Mouse (Mus musculus): ENCODE results near the gene Cyp1a1. TPM values are rescaled to one million over a fixed set of nuclear protein-coding genes. Genes with fewer than 3 reads are reported as not detected.

Gene Cyp1a1
- polyA plus RNA-seq, 1 experiment = not detected

GRCm38 (mm10) chr9:57644944-57645893 is 42.5 kb upstream of the Cyp1a1 start:
- TF ChIP-seq FLI1 (IDR thresholded peaks at IDR 0.05; ENCODE audit: low read length) (no peak), GATA1 (IDR thresholded peaks at IDR 0.05; ENCODE audit: borderline replicate concordance, low read length) (no peak)
- Histone ChIP-seq H3K4me1 (peaks cover 74% of the 10 kb centered on the region), H3K9me3 (no peaks in the 10 kb centered on the region), H3K27me3 (replicated peaks) (no peaks in the 10 kb centered on the region), H3K4me3 (replicated peaks) (peak overlapping the region; percentile 98), H3K36me3 (replicated peaks; ENCODE audit: low read length) (peaks cover 29% of the 10 kb centered on the region)

GRCm38 (mm10) chr9:57646551-57647103 is 41.1 kb upstream of the Cyp1a1 start:
- TF ChIP-seq FLI1 (IDR thresholded peaks at IDR 0.05; ENCODE audit: low read length) = no peak
- no peak for TF ChIP-seq GATA1 (IDR thresholded peaks at IDR 0.05; ENCODE audit: borderline replicate concordance, low read length)
- no peaks in the 10 kb centered on the region for H3K27me3 ChIP-seq (replicated peaks)
- no peaks in the 10 kb centered on the region for H3K9me3 ChIP-seq
- H3K36me3 ChIP-seq (replicated peaks; ENCODE audit: low read length) = peaks cover 21% of the 10 kb centered on the region
- peak overlapping the region; percentile 83 for H3K4me3 ChIP-seq (replicated peaks)
- H3K4me1 ChIP-seq = peaks cover 74% of the 10 kb centered on the region

GRCm38 (mm10) chr9:57647286-57648108 is 40.2 kb upstream of the Cyp1a1 start:
- H3K27me3 ChIP-seq (replicated peaks) = no peaks in the 10 kb centered on the region
- H3K9me3 ChIP-seq = no peaks in the 10 kb centered on the region
- H3K36me3 ChIP-seq (replicated peaks; ENCODE audit: low read length) = peaks cover 12% of the 10 kb centered on the region
- H3K4me3 ChIP-seq (replicated peaks) = peak overlapping the region; percentile 83
- peaks cover 73% of the 10 kb centered on the region for H3K4me1 ChIP-seq
- TF ChIP-seq FLI1 (IDR thresholded peaks at IDR 0.05; ENCODE audit: low read length) (no peak), GATA1 (IDR thresholded peaks at IDR 0.05; ENCODE audit: borderline replicate concordance, low read length) (no peak)

- Histone ChIP-seq H3K4me3 (replicated peaks) (peak overlapping the region; percentile 56), H3K36me3 (replicated peaks; ENCODE audit: low read length) (no peaks in the 10 kb centered on the region), H3K27me3 (replicated peaks) (no peaks in the 10 kb centered on the region), H3K9me3 (no peaks in the 10 kb centered on the region), H3K4me1 (peaks cover 84% of the 10 kb centered on the region)
- no peak for TF ChIP-seq GATA1 (IDR thresholded peaks at IDR 0.05; ENCODE audit: borderline replicate concordance, low read length)
- no peak for TF ChIP-seq FLI1 (IDR thresholded peaks at IDR 0.05; ENCODE audit: low read length)
Observed at GRCm38 (mm10) chr9:57650130-57650785, 37.5 kb upstream of the Cyp1a1 start.

- Histone ChIP-seq H3K36me3 (replicated peaks; ENCODE audit: low read length) (no peaks in the 10 kb centered on the region), H3K4me3 (replicated peaks) (peak overlapping the region; percentile 80), H3K27me3 (replicated peaks) (no peaks in the 10 kb centered on the region), H3K9me3 (no peaks in the 10 kb centered on the region), H3K4me1 (peaks cover 87% of the 10 kb centered on the region)
- TF ChIP-seq GATA1 (IDR thresholded peaks at IDR 0.05; ENCODE audit: borderline replicate concordance, low read length) (no peak), FLI1 (IDR thresholded peaks at IDR 0.05; ENCODE audit: low read length) (no peak)
Observed at GRCm38 (mm10) chr9:57650786-57651311, 36.9 kb upstream of the Cyp1a1 start.

GRCm38 (mm10) chr9:57652351-57652750 is 35.4 kb upstream of the Cyp1a1 start:
- Histone ChIP-seq H3K9me3 (no peaks in the 10 kb centered on the region), H3K36me3 (replicated peaks; ENCODE audit: low read length) (no peaks in the 10 kb centered on the region), H3K27me3 (replicated peaks) (no peaks in the 10 kb centered on the region), H3K4me1 (peaks cover 82% of the 10 kb centered on the region), H3K4me3 (replicated peaks) (no peak overlapping the region)
- no peak for TF ChIP-seq GATA1 (IDR thresholded peaks at IDR 0.05; ENCODE audit: borderline replicate concordance, low read length)
- TF ChIP-seq FLI1 (IDR thresholded peaks at IDR 0.05; ENCODE audit: low read length) = no peak

GRCm38 (mm10) chr9:57652855-57653254 is 34.9 kb upstream of the Cyp1a1 start:
- Histone ChIP-seq H3K9me3 (no peaks in the 10 kb centered on the region), H3K4me1 (peaks cover 77% of the 10 kb centered on the region), H3K4me3 (replicated peaks) (no peak overlapping the region), H3K36me3 (replicated peaks; ENCODE audit: low read length) (no peaks in the 10 kb centered on the region), H3K27me3 (replicated peaks) (no peaks in the 10 kb centered on the region)
- no peak for TF ChIP-seq FLI1 (IDR thresholded peaks at IDR 0.05; ENCODE audit: low read length)
- no peak for TF ChIP-seq GATA1 (IDR thresholded peaks at IDR 0.05; ENCODE audit: borderline replicate concordance, low read length)

GRCm38 (mm10) chr9:57653283-57653682 is 34.4 kb upstream of the Cyp1a1 start, which contains the start of gene Csk:
Csk (minus strand) TSS chr9:57653631.
- H3K27me3 ChIP-seq (replicated peaks) = no peaks in the 10 kb centered on the region
- no peaks in the 10 kb centered on the region for H3K9me3 ChIP-seq
- H3K4me3 ChIP-seq (replicated peaks) = no peak within 1 kb of the TSS
- TF ChIP-seq GATA1 (IDR thresholded peaks at IDR 0.05; ENCODE audit: borderline replicate concordance, low read length) = no peak
- TF ChIP-seq FLI1 (IDR thresholded peaks at IDR 0.05; ENCODE audit: low read length) = no peak
- H3K36me3 ChIP-seq (replicated peaks; ENCODE audit: low read length) = no peaks in the 10 kb centered on the region
- H3K4me1 ChIP-seq = peaks cover 72% of the 10 kb centered on the region

GRCm38 (mm10) chr9:57654966-57655365 is 32.8 kb upstream of the Cyp1a1 start:
- H3K4me1 ChIP-seq = peaks cover 71% of the 10 kb centered on the region
- H3K4me3 ChIP-seq (replicated peaks) = no peak overlapping the region
- TF ChIP-seq GATA1 (IDR thresholded peaks at IDR 0.05; ENCODE audit: borderline replicate concordance, low read length) (no peak), FLI1 (IDR thresholded peaks at IDR 0.05; ENCODE audit: low read length) (no peak)
- no peaks in the 10 kb centered on the region for H3K9me3 ChIP-seq
- H3K27me3 ChIP-seq (replicated peaks) = no peaks in the 10 kb centered on the region
- no peaks in the 10 kb centered on the region for H3K36me3 ChIP-seq (replicated peaks; ENCODE audit: low read length)

Measured in megakaryocyte, embryonic 14.5 days (primary cell).